Mouse (Mus musculus) central nervous system, embryonic 11.5 days (tissue): ENCODE measurements around the gene Flad1. TPM values are rescaled to one million over a fixed set of nuclear protein-coding genes. Genes with fewer than 3 reads are reported as not detected.

ENCODE experiments used
- polyA plus RNA-seq: library from polyadenylated mRNA; depleted of rRNA; stranded (reverse); fragments of >200 nt; gene quantifications from 2 replicates; pipeline ENCODE4 v1.2.3, GENCODE M21; 2012; rRNA removed

Gene Flad1
- polyA plus RNA-seq: 22.1 and 30.7 TPM in 2 replicates

DNA sequence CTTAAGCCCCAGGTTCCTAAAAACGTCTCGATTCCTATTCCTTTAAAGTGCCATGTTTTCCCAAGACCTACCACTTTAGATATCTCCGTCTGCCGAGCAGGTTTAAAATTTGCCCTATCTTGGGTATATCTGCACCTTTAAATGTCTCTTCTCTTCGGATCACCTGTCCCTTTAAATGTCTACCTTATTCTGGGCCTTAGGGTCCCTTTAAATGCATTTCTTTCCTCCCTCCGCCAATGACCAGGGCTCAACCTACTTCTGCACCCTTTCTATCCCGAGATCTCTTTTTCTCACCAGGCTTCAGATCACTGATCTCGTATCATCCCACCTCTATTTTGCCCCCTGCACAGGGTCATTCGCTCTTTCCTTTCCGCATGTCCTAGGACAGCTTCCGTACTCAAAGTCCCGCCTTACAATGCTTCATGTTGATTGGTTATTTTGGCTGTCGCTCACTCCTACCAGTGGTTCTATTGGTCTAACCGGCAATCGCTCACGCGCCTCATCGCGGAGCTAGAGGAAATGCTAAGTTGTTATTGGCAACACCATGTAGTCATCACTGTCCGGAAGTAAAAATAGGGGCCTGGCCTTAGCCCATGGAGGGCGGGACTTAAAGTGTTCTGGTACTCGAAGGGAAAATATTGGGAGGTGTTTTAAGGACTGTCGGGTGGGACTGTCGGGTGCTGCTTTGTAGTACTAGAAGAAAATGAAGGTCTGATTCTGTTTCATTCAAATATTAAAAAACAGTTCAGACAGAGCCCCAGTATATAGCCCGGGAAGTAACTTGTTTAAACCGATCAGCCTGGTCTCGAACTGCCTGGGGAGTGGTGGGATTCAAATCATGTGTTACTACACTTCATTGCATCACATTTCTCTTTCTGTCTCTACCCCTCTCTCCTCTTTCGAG lies at the start of gene Flad1:
Gene Flad1, minus strand, starts transcription at position 381 of the 904 bp plus-strand sequence.

DNA sequence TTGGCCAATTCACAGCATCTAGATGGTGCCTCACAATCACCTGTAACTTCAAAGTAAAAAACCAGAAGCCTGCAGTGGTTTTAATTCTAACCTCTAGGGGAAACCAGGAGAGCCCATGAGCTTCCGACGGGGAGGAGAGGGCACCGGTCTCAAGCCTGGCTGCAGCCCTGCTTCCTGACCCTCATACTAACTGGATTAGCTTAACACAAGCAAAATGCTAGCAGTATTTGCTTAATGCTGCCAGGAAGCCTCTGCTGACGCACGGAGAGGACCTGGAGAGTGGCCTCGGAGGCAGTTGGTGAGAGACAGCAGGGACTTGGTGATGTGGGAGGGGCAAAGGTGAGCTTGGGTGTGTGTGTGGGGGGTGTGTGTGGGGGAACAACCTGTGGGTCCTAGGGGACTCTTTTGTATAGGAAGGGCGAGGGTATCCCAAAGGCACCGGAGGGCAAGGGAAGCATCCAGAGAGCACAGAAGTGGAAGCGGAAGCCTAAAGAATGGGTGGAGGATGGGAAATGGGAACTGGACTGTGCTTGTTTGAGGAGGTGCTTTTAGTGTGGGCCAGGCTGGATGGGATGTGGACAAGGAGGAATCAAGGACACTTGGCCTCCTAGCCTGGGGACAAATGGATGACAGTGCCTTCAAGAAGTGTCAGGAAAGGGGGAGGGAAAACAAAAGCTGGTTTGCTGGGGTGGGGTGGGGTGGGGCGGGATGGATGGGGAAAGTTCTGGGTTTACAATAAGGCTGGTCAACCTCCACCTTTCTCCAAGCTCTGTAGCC lies 42.9 kb upstream of the Flad1 start, which contains the start of gene Pmvk:
Gene Pmvk, plus strand, starts transcription at position 141 of the 777 bp plus-strand sequence.

GRCm38 (mm10) chr3:89436176-89437113 lies 24.8 kb upstream of the Flad1 start, which contains the start of gene Pbxip1:
Gene Pbxip1, plus strand, starts transcription at chr3:89436706.

DNA sequence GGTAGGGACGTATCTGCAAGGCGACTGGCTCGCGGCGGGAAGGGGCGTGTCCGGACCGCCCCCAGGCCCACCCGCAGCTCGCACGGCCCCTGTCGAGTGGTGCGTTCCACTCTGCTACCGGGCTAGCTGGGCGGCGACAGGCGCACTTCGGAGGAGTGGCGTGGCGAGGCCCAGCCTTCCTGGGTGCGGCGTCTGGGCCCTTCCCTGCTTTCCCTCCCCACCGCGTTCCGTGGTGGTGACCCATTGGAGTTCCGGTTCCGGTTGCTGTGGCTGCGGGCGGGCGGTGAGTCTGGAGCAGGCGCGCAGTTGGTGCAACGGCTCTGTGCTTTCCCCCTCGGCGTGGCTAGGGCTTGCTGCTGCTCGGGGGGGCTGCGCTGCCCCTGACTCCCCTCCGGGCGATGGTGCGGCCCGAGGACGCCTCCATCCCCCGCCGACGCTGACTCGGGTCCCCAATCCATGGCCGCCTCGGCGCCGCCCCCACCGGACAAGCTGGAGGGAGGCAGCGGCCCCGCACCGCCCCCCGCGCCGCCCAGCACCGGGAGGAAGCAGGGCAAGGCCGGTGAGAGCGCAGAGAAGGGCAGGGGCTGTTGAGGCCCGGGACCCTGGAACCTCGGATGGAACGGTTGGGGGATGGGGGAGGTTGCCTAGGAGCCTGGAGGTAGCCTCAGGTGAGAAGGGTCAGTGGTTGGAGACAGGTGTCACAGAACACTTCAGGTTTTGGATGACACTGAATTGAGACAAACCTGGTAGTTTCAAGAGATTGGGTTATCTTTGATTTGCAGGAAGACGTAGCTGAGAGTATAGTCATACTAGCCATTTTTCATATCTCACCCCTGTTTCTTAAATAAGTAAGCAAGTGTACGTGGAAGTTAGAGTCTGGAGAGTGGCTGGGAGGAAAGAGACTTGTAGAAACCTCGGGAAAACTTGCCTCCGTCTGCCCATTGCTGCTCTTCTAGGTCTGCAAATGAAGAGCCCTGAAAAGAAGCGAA lies 18.8 kb upstream of the Flad1 start, which contains the start of gene Pygo2:
Gene Pygo2, plus strand, starts transcription at position 44 of the 989 bp plus-strand sequence.

DNA sequence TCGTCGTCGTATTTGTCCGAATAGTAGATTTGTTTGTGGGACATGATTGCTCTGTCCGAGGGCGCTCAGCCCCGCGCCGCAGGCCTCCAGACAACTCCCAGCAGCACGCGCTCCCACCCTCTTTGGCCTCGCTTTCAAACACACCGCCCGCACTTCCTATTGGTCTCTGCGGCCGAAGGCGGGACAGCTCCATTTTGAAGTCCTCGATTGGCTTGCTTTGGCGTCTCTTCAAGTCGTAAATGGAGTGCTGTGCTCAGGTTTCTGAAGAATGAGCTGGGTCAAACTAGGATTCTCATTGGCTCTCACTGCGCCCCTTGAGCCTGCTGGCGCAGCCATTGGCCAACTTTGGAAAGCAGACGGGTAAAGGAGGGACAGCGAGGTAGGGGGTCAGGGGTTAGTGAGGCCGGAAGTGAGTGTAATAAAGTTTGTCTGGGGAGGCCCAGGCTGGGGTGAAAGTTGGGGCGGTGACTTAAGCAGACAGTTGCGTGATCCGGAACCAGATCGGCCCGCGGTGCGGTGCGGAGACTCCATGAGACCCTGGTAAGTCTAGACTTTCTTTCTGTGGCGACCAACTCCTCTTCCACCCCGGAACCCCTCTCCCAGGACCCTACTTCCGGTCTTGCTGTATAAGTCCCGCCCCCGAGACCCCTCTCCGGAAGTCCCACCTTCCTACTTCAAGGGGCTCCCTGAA lies 6.6 kb upstream of the Flad1 start, which contains the start of the genes Cks1b and Shc1:
Gene Cks1b, minus strand, starts transcription at position 214 of the 691 bp plus-strand sequence.
Gene Shc1, plus strand, starts transcription at position 274 of the 691 bp plus-strand sequence.

GRCm38 (mm10) chr3:89402693-89403092 lies 9.0 kb downstream of the Flad1 start, which contains the start of gene Lenep:
Gene Lenep, minus strand, starts transcription at chr3:89402793.

DNA sequence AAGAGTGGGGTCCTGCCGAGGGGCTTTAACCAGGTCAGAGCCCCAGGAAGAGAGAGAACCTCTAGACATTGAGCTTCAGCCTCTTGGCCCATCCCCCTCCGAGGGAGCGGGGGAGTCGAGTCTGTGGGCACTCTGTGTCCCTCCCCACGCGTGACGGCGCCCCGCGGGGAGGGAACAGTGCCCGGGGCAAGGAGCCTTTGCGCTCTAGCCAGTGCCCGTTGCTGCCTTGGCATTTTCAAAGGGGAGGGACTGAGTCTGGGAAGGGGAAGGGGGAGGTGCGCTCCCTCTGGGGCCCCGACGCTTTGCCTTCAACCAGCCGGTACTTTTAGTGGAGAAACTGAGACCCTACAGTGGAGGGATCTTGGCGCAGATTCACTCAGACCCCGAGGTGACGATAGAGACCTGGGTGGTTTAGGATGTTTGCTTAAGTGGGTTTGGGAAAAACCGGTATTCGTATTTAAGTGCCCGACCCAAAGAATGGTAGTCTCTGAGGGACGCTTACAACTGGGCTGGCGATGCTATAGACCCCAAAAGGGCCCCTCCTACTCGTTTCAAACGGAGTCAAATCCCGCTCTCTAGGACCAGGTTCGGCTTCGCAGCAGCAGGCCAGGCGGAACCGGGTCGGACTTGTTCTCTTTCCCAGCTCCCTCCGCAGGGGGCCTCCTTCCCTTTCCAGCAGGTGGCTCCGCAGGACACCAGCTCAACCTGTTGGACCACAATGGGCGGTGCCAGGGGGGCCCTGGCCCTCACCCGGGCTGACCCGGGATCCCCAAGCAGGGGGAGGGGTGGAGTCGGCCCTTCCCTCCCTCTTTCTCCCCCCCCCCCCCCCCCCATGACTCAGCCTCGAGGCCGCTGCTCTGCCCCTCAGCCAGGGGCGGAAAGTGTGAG lies 17.4 kb downstream of the Flad1 start, which contains the start of gene Zbtb7b:
Gene Zbtb7b, minus strand, starts transcription at position 771 of the 888 bp plus-strand sequence.

DNA sequence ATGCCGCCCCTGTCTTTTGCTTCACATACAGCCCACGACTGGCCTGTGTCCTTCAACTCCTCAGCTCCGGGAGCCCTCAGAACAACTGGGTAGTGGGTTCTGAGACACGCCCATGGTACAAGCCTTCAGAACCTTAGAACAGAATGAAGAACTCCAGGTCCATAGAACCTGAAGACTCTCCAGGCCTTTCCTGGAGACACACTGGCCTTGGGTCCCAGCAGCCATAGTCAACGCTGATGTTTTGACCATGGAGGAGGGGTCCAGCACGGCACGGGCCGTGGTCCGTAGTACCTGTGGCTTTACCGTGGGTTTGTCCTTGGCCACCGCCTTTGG lies 46.6 kb downstream of the Flad1 start, which contains the start of gene Dcst1:
Gene Dcst1, minus strand, starts transcription at position 101 of the 333 bp plus-strand sequence.

GRCm38 (mm10) chr3:89361675-89362074 lies 50.0 kb downstream of the Flad1 start, which contains the start of gene Dcst2:
Gene Dcst2, plus strand, starts transcription at chr3:89361975.

Other genes starting within 250 kb of the Flad1 start
- 106 and 144 TPM in 2 replicates for gene Clk2, start 247.1 kb downstream of the Flad1 start, polyA plus RNA-seq
- gene Scamp3, start 234.4 kb downstream of the Flad1 start, polyA plus RNA-seq: 81.7 and 94.0 TPM in 2 replicates
- 45.5 and 48.4 TPM in 2 replicates for gene Fam189b, start 228.7 kb downstream of the Flad1 start, polyA plus RNA-seq
- gene Gba, start 208.9 kb downstream of the Flad1 start, polyA plus RNA-seq: 25.4 and 39.8 TPM in 2 replicates
- 106 TPM in 2 replicates for gene Thbs3, start 196.7 kb downstream of the Flad1 start, polyA plus RNA-seq
- 176 and 193 TPM in 2 replicates for gene Mtx1, start 184.8 kb downstream of the Flad1 start, polyA plus RNA-seq
- 11.6 and 12.3 TPM in 2 replicates for gene Muc1, start 182.8 kb downstream of the Flad1 start, polyA plus RNA-seq
- 90.0 and 92.9 TPM in 2 replicates for gene Krtcap2, start 165.9 kb downstream of the Flad1 start, polyA plus RNA-seq
- 20.5 and 22.4 TPM in 2 replicates for gene Trim46, start 165.6 kb downstream of the Flad1 start, polyA plus RNA-seq
- 141 and 150 TPM in 2 replicates for gene Dpm3, start 152.5 kb downstream of the Flad1 start, polyA plus RNA-seq
- gene Slc50a1, start 141.3 kb downstream of the Flad1 start, polyA plus RNA-seq: 29.1 and 51.5 TPM in 2 replicates
- 8.9 and 20.0 TPM in 2 replicates for gene Efna1, start 130.7 kb downstream of the Flad1 start, polyA plus RNA-seq
- 5.5 and 18.9 TPM in 2 replicates for gene Efna3, start 88.9 kb downstream of the Flad1 start, polyA plus RNA-seq
- 32.7 and 40.6 TPM in 2 replicates for gene Efna4, start 73.8 kb downstream of the Flad1 start, polyA plus RNA-seq
- 32.0 and 36.4 TPM in 2 replicates for gene Adam15, start 61.9 kb downstream of the Flad1 start, polyA plus RNA-seq
- gene Dcst2, start 49.9 kb downstream of the Flad1 start, polyA plus RNA-seq: 0.18 and 0.41 TPM in 2 replicates
- 0.02 and 0.05 TPM in 2 replicates for gene Dcst1, start 46.6 kb downstream of the Flad1 start, polyA plus RNA-seq
- gene Zbtb7b, start 17.1 kb downstream of the Flad1 start, polyA plus RNA-seq: 2.7 and 3.9 TPM in 2 replicates
- gene Lenep, start 9.1 kb downstream of the Flad1 start, polyA plus RNA-seq: 3.2 and 3.6 TPM in 2 replicates
- 235 and 307 TPM in 2 replicates for gene Cks1b, start 6.5 kb upstream of the Flad1 start, polyA plus RNA-seq
- gene Shc1, start 6.6 kb upstream of the Flad1 start, polyA plus RNA-seq: 47.1 and 77.1 TPM in 2 replicates
- 58.4 and 79.0 TPM in 2 replicates for gene Pygo2, start 18.3 kb upstream of the Flad1 start, polyA plus RNA-seq
- 18.5 and 18.7 TPM in 2 replicates for gene Pbxip1, start 24.8 kb upstream of the Flad1 start, polyA plus RNA-seq
- 54.0 and 72.1 TPM in 2 replicates for gene Pmvk, start 42.7 kb upstream of the Flad1 start, polyA plus RNA-seq
- 1.7 and 2.9 TPM in 2 replicates for gene Kcnn3, start 108.3 kb upstream of the Flad1 start, polyA plus RNA-seq